Mouse (Mus musculus): Measurements from ENCODE around the gene Pck1.

Gene Pck1

GRCm38 (mm10) chr2:173175703-173176102 is 22.9 kb downstream of the Pck1 start:
- no peak for DNase-seq

GRCm38 (mm10) chr2:173177481-173177880 is 24.6 kb downstream of the Pck1 start:
- no peak for DNase-seq

GRCm38 (mm10) chr2:173177951-173178350 is 25.1 kb downstream of the Pck1 start:
- DNase-seq, result no peak

GRCm38 (mm10) chr2:173179046-173179445 is 26.2 kb downstream of the Pck1 start:
- no peak for DNase-seq

- DNase-seq, result no peak
Measured at GRCm38 (mm10) chr2:173180026-173180425, 27.2 kb downstream of the Pck1 start.

GRCm38 (mm10) chr2:173180721-173181388 is 28.0 kb downstream of the Pck1 start:
- no peak for DNase-seq

- DNase-seq, result no peak
Measured at GRCm38 (mm10) chr2:173181486-173181885, 28.6 kb downstream of the Pck1 start.

- no peak for DNase-seq
Measured at GRCm38 (mm10) chr2:173181901-173182300, 29.1 kb downstream of the Pck1 start.

GRCm38 (mm10) chr2:173182796-173183195 is 29.9 kb downstream of the Pck1 start:
- DNase-seq, result no peak

GRCm38 (mm10) chr2:173183311-173183710 is 30.5 kb downstream of the Pck1 start:
- no peak for DNase-seq

GRCm38 (mm10) chr2:173183836-173184460 is 31.1 kb downstream of the Pck1 start:
- peak; percentile 27 to 48 for DNase-seq

- no peak for DNase-seq
Measured at GRCm38 (mm10) chr2:173184475-173185080, 31.7 kb downstream of the Pck1 start.

- no peak for DNase-seq
Measured at GRCm38 (mm10) chr2:173185282-173185681, 32.4 kb downstream of the Pck1 start.

- DNase-seq, result peak; percentile 60 to 78
Measured at GRCm38 (mm10) chr2:173186047-173186943, 33.4 kb downstream of the Pck1 start.

GRCm38 (mm10) chr2:173187182-173187855 is 34.5 kb downstream of the Pck1 start:
- no peak for DNase-seq

GRCm38 (mm10) chr2:173194796-173195195 is 41.9 kb downstream of the Pck1 start:
- no peak for DNase-seq

- DNase-seq, result no peak
Measured at GRCm38 (mm10) chr2:173202924-173203689, 50.3 kb downstream of the Pck1 start.

GRCm38 (mm10) chr2:173203726-173204125 is 50.9 kb downstream of the Pck1 start:
- DNase-seq, result no peak

GRCm38 (mm10) chr2:173204671-173205070 is 51.8 kb downstream of the Pck1 start:
- no peak for DNase-seq

- no peak for DNase-seq
Measured at GRCm38 (mm10) chr2:173205563-173206099, 52.8 kb downstream of the Pck1 start.

- no peak for DNase-seq
Measured at GRCm38 (mm10) chr2:173207051-173207450, 54.2 kb downstream of the Pck1 start.
